Mouse (Mus musculus) yolk sac, embryonic 10.5 days (tissue): ENCODE data around the gene Bloc1s1.

ENCODE experiments used
- DNase-seq: peaks from one replicate; pipeline ENCODE4 v3.0.0-alpha.2; 2017; ENCODE audit warnings: low spot score

Gene Bloc1s1

DNA sequence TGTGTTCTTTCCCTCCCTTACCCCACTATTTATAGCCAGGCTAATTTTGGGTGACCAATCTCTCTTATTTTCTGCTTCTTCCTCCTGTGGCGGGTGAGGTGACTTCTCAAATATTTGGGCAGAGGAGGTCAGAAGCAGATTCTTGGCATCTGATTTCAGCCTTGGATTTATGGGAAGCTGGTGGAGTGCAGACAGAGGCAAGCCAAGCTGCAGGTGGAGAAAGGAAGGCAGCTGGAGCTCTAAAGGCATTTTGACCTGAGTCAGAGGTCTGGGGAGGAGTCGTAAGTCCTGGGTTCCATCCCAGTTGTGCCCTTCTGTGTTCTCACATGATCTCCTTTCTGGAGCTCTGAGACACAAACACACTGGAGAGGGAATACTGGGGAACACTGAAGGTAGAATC is 7.6 kb upstream of the Bloc1s1 start:
- no peak for DNase-seq

DNA sequence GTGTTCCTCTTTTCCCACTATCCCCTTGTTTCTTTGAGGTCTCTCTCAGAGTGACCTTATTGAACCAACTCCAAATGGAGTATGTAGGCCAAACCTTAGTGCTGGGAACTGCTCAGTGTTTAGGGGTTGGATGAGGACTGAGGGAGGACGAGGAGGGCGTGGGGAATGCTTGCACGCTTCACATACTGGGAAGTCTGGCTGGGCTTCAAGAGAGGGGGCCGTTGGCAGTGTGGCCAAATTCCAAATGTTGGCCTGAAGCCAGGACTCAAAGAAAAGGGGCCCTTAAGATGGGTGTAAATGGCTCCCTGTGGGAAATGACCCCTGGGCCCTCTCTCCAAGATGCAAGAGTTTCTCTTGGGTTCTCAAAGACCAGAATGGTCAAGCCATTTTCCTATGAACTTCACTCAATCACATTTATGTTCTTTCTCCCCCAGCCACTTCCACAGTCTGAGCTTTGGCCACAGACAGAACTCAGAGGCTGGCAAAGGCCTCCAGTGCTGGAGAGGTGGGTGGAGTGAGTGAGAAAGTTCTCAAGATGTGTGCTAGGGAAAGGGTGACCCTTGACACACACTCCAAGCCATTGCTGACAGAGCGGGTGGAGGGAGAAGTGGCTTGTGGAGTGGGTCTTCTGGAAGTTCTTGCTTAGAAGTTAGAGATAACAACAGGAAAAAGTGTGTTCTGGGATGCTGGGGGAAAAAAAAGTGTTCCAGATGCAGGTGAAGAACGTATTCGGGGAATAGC is 6.0 kb upstream of the Bloc1s1 start:
- DNase-seq, result no peak

DNA sequence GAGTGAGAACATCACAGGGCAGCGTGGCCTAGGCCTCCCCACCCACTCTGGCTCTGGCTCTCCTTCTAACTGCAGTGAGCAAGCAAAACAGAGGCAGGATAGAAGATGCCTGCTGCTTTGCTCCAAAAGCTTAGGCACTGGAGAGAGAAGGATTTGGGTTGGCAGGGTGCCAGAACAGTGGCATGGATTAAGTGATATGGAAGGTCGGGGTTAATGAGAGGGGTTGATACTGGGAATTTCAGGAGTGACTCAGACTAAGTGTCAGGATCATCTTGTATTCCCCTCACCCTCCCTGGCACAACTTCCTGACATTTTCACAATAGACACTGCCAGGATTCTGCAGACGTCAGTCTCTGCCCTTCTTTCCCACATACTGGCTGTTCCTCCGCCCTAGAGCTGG is 4.5 kb upstream of the Bloc1s1 start:
- no peak for DNase-seq

DNA sequence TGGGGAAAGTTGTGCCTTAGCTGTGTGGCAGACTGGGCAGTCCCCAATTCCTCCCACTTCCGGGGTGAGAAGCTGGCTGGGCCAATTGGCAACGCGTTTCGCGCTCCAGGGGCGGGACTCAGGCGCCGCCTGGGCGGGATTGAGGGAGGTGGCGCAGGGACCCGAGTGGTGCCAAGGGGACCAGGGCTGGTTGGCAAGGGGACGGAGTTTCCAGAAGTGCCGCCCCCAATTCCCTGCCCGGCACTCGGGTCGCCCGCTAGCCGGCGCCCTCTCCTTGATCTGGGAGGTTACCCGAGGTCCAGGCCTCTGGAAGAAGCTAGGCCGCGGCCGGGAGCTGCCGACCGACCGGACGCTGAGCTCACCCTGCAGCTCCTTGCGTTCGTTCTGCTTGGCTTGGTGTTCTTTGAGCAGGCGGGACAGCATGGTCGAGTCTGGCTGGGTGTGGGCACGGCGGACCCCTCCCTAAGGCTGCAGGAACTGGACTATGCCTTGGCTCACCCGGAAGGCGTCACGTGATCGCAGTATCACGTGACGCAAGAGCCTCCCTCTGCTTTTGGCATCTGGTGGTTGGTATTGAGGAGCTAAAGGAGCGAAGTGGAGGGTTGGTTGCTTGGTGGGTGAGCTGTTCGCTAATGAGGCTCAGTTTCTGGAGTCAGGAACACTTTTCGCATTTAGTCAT is 683 bp downstream of the Bloc1s1 start:
- peak; percentile 89 for DNase-seq

DNA sequence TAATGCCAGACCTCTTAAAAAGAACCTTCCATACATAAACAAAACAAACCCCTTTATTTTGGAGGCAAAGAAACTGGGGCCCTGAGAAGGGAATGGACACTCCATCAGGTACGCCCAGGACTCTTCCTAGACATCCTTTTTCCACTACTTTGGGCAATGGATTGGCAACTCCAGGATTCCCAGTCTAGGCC is 1.1 kb downstream of the Bloc1s1 start, which contains the start of gene Rdh5:
Gene Rdh5 (minus strand): TSS at position 67 of the 191 bp plus-strand sequence.
- no peak for DNase-seq

DNA sequence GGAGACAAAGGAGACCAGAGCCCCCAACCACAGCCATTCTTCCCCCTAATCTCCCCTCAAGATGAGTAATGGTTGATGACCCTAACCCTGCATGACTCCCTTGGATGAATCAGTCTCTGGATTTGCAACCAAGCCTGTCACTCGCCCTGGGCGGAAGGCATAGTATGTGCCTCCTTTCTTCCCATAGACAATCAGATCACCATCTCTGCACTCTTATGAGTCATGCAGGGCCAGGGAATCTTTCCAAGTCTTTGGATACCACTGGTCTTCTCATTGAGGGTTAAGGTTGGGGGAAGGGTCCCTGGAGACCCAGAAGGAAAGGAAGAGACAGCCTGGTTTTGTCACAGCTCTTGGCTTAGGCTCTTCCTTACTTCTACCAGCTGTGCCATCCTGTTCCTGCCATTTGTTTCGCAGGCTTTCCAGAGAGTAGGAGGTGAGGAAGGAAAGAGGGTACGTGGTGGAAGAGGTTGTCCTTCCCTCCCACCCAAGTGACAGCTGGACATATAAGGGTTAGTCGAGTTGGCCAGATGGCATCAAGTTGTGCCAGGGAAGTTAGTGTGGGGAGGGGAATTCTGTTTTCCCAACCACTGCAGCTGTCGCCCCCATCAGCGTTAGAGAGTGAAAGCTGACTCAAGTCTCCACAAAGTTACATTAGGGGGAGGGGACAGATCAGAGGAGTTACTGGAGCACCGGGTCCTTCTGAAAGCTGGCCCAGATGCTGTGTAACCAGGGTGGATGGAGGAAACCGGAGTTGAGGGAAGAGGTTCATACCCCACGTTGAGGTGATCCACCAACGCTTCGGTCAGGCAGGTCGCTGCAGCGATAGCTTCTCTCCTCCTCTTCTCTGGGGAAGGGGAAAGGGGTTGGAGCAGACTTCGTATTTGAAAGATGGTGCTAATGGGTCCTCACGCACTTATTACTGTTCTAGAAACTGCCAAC is 1.7 kb downstream of the Bloc1s1 start:
- DNase-seq, result no peak

DNA sequence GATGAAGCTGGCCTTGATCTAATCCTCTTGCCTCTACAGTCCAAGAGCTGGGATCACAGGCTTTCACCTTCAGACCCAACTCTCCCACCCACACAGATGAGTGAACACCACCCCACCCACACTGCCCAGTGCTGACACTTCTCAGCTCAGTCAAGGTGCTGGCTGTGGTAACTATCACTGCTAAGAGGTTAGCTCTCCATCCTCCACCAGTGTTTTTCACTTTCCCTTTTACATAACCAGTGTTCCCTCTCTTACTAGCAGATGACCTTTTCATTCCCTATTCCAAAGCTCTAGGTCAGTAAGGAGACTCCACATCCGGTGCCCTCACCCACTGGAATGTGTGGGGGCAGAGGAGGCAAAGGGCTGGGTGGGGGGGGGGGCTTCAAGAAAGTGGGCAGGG is 2.6 kb downstream of the Bloc1s1 start:
- DNase-seq, result no peak

DNA sequence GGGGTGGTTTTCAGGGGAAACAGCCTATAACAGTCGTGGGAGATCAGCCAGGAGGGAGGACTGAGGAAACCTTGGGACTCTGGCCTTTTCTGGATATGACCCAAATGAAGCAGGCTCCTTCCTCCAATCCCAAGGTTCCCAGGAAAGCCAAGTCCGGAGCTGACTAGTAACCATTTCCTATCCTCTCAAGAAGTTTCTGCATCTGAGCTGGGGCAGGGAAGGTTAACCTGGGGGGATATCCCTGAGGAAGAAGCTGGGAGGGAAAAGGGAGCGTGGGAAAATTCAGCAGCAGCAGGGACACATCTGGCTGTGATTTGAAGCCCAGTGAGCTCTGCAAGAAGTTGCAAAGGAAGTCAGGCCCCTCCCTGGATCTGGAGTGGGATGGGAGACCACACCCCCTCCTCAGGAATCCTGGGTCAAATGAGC is 3.1 kb downstream of the Bloc1s1 start:
- no peak for DNase-seq

DNA sequence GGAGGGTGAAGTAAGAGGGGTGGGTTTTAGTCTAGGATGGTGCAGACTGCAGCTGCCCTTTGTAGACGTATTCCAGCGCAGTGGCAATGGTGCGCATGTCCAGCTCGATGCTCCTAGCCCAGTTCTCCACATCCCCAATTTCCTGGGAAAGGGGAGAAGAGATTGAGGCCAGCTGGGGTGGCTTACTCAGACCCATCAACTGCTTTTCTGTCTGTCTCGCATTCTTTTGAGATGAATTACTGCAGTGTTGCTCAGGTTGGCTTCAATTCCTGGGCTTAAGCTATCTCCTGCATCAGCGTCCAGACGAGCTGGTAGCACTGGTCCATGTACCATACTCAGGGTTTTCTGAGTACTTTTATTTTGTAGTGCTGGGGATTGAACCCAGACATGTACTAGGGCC is 3.9 kb downstream of the Bloc1s1 start:
- no peak for DNase-seq

DNA sequence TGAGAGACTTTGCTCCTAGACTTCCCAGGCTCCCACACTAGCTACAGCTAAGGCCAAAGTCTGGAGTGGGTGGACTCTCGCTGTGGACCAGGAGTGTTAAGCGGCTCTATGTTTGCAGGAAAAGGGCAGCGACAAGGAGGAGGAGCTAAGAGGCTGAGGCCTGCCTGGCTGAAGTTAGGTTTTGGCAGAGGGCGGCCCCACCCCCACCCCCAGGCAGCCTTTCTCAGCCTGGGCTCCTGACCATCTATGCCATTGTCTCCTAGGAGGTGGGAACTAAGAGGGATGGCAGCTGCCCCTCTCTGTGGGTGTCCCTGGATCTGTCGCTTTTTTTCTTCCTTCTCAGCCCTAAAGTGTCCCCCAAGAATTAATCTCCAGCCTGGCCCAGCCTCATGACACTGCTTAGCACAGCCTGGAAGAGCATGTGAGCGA is 4.6 kb downstream of the Bloc1s1 start:
- DNase-seq, result peak; percentile 84

DNA sequence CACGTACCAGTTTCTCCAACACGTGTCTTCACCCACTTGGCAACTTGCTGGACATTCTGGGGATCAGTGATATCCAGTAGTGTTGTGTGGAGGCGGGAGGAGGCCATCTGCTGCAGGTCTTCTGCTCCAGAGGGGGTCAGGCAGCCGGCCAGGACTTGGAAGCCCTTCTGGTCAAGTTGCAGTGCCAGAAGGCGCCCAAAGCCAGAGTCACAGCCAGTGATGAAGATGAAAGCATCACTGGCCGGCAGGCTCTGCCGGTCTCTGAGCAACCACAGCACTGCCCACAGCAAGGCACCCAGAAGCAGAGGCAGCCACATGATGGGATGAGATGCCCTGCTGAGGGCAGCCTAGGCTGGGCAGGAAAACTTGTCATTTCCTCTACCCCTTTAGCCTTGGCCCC is 5.6 kb downstream of the Bloc1s1 start:
- no peak for DNase-seq

DNA sequence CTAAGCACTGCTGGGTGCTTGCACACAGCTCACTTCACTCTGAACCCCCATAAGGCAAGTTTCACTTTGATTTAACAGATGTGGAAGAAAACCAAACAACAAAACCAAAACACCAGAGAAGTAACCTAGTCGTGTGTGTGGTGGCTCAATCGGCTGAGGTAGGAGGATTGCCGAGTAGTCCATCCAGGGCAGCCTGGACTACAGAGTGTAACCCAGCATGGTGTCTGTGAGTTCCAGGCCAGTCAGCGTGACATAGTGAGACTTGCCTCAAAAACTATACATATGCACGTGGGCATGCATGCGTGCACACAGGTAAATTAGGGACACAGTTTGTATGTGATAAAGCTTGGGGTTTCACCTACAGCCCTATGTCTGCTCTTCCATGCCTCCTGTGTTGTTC is 6.4 kb downstream of the Bloc1s1 start:
- DNase-seq, result no peak

DNA sequence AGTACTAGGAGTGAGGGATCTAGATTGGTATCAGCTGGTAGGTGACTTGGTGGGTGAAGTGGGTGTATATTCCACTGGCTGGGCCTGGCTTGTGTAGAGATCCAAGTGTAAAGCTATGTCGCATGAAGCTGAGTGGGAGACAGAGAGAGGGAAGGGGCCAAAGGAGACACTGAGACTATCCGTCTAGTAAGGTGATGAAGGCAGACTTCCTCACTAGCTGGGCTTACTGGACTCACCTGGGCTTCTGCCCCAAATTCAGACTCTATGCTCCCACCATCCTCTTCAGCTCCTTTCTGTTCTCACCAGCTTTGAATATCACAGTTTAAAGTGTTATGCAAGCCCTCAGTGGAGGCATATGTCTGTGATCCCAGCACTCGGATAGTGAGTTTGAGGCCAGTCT is 7.2 kb downstream of the Bloc1s1 start:
- no peak for DNase-seq

DNA sequence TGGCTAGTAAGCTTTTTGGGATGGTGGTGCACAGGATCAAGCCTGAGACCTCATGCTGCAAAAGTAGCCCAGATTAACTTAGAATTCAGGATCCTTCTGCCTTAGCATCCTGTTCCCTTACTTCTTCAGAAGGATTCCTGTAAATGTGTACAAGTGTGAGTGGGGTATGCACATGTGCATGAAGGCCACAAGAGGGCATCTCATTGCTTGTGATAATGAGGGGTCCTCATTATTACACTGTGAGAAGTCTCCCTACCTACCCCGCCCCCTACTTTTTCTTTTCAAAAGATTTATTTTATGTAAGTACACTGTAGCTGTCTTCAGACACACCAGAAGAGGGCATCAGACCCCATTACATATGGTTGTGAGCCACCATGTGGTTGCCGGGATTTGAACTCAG is 8.3 kb downstream of the Bloc1s1 start:
- no peak for DNase-seq

DNA sequence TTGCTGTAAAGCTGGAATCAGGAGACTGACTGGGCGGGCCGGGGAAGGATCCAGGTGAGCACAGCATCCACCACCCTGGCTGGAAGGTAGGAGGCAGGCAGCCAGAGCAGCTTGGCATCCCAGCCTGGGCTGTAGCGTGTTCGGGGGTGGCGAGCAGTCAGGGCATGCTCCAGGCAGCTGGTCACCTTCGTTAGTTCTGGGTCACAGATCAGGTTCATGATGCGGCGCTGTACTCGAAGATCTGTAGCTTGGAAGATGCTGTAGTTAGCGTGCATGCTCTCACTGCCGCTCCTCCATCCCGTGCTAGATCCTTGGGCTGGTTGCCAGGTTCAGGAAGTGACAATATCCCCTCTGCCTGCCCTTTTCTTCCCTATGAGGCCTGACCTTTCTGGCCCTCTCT is 10.1 kb downstream of the Bloc1s1 start:
- no peak for DNase-seq

DNA sequence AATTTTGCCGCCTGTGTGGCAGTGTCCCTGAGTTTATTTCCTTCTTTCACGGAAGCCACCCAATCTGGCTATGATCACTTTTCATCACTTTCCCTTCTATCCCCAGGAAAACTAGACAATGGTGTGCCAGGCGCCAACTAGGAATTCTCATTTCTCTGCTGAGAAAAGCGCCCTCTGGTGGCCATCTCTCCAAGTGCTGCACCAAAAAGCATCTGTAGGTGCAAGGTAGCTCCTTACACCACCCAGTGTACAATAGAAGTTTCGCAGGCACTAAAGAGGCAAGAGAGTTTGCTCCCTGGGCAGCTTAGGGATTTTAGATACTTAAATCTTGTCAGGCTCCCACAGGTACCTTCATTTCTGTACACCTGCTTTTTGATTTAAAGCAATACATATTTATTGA is 10.6 kb downstream of the Bloc1s1 start:
- peak; percentile 77 for DNase-seq

DNA sequence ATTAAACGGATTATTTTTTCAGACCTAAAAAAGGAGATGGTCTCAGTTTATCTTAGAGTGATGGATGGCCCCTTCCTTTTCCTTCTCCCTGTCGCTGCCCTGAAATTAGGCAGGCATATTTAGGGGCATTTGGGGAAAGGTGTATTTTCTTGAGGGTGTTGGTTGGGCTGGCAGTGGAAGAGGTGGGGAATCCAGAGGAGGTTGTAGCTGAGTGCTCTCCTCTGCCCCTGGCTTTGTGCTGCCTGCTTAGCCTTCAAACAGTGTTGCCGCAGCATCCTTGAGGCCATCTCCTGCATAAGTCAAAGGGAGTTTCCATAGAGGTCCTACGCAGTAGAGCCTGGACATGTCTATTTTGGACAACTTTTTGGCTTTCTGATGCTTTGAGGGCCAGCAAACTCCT is 11.0 kb downstream of the Bloc1s1 start:
- no peak for DNase-seq

DNA sequence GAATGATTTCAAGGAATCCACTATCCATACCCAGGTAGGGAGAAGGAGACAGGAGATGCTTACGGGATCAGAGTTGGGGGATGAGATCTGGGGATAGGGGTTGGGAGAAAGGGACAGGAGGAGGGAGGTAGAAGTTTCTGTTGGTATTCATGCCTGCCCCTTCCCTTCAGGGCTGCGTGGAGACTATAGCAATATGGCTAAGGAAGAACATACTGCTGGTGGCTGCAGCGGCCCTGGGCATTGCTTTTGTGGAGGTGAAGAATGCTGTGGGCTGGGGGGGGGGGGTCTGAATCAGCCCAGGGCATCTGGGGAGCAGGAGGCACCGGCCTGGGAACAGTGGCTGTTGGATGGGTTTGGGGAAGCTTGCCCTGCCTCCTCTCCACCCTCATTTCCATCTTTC is 11.6 kb downstream of the Bloc1s1 start:
- DNase-seq, result no peak

DNA sequence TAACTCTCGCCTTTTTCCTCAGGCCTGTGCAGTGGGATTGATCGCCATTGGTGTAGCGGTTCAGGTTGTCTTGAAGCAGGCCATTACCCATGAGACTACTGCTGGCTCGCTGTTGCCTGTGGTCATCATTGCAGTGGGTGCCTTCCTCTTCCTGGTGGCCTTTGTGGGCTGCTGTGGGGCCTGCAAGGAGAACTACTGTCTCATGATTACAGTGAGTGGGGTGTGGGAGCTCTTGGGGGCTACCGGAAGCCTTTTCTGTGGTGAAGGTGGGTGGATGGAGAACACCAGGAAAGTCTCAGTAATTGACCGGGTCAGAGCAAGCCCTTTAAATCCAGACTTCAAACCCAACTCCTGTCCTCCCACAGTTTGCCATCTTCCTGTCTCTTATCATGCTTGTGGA is 12.4 kb downstream of the Bloc1s1 start:
- DNase-seq, result no peak

DNA sequence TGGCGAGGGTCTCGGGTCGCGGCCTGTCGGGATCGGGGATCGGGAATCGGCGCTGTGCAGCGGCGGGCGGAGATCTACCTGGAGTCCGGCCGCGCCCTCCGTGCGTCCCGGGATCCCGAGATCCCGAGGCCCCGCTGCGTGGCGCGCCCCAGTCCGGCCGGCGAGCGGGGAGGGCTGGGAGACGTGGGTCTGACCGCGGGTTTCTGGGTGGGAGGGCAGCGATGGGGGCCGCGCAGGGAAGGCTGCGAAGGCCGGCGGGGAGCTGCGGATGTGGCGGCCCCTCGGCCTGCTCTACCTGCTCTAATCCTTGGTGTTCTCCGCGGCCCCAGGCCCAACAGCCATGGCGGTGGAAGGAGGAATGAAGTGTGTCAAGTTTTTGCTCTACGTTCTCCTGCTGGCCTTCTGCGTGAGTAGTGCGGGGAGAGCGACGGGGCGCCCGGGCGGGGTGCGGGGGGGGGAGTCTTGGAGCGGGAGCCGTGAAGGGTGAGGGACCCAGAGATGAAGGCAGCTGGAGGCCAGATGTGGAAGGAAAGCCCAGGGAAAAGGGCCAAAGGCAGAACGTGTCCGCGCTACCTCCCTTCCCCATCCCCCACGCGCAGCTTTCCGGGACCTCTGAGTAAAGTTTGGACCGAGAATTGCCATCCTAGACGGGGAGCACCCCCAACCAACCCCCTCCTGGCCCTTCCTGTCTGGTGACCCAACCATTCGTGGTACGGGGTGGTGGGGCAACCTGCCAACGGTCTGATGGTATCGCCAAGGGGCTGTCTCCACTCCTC is 13.6 kb downstream of the Bloc1s1 start:
- peak; percentile 55 for DNase-seq

DNA sequence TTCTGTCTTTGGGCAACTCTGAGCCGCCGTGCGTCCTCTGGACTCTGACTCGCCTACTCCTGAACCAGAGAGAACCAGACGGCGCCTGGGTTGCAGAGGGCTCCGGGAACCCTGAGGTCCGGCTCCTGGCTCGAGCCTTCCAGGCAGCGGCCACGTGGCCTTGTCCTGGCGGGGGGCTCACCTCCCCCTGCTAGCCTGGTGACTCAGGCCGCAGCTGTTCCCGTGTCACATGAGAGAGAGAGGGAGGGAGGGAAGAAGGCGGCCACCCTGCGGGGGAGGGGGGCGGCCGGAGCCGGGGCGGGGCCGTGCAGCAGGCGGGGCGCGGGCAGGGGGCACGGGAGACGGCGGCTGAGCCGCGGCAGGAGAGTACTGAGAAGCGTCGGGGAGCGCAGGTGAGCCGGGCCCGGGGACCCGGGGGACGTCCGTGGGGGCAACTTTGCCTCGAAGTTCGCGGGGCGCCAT is 14.2 kb downstream of the Bloc1s1 start:
- DNase-seq, result peak; percentile 95

DNA sequence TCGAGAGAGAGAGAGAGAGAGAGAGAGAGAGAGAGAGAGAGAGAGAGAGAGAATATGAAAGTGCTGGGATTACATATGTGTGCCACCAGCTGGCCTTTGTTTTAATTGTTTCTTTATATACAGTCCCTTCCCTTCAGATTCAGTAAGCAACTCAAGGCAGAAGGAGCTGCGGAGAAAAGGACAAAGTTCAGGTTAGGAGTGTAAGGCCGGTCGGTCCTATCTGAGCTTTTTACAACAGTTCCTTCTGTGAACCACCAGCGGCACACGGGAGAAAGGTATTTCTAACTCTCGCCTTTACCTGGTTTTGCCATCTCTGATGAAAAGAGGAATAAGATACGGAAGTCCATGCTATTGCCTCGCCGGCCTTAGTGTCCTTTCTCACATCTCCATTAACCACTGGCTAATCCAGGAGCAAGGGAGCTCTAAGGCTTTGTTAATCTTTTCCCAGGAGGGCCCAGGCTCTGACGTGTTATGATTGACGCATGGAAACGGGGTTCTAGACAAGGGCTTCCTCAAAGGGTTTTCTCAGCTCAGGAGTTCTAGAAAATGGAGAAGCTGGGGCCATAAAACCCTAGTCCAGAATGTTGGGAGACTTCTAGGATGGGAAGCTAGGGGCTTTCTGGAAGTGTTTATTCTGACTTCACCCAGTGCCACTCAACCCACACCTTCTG is 14.9 kb downstream of the Bloc1s1 start:
- peak; percentile 77 for DNase-seq
